Mouse (Mus musculus): ENCODE results near the gene Anxa4. TPM values are rescaled to one million over a fixed set of nuclear protein-coding genes. Genes with fewer than 3 reads are reported as not detected.

Gene Anxa4
- total and polyA plus RNA-seq, 2 experiments from 2014 or later: 23.7 to 26.1 TPM

- WGBS: 79% methylated on average over 3 of the region's 3 CpGs
- ATAC-seq (ENCODE audit: insufficient read depth, low read depth) (no peak), DNase-seq (ENCODE audit: low spot score) (no peak)
- H3K4me2 ChIP-seq (ENCODE audit: low read depth, low read length): no peak overlapping the region
- no peaks in the 10 kb centered on the region for H3K4me1 ChIP-seq (ENCODE audit: control insufficient read depth, insufficient read depth)
- no peaks in the 10 kb centered on the region for H3K9me3 ChIP-seq (replicated peaks; ENCODE audit: control insufficient read depth, low read length)
- H3K27ac ChIP-seq (ENCODE audit: low read depth): no peak overlapping the region
- H3K27me3 ChIP-seq (ENCODE audit: control insufficient read depth, insufficient read depth, low read length): no peaks in the 10 kb centered on the region
- H3K9ac ChIP-seq (replicated peaks; ENCODE audit: low read depth, low read length): no peak overlapping the region
- TF ChIP-seq EP300 (IDR thresholded peaks at IDR 0.05; ENCODE audit: low read depth): no peak
- no peak for TF ChIP-seq CTCF (IDR thresholded peaks at IDR 0.05; ENCODE audit: low read depth)
- H3K4me3 ChIP-seq (ENCODE audit: low read depth, low read length): no peak overlapping the region
- no peaks in the 10 kb centered on the region for H3K36me3 ChIP-seq (replicated peaks; ENCODE audit: control insufficient read depth, insufficient read depth, low read length)
Measured at GRCm38 (mm10) chr6:86784739-86785138, 8.6 kb downstream of the Anxa4 start.

- Histone ChIP-seq H3K4me3 (ENCODE audit: low read depth, low read length) (no peak overlapping the region), H3K9me3 (replicated peaks; ENCODE audit: control insufficient read depth, low read length) (no peaks in the 10 kb centered on the region), H3K27me3 (ENCODE audit: control insufficient read depth, insufficient read depth, low read length) (no peaks in the 10 kb centered on the region), H3K9ac (replicated peaks; ENCODE audit: low read depth, low read length) (no peak overlapping the region), H3K4me1 (ENCODE audit: control insufficient read depth, insufficient read depth) (no peaks in the 10 kb centered on the region), H3K36me3 (replicated peaks; ENCODE audit: control insufficient read depth, insufficient read depth, low read length) (no peaks in the 10 kb centered on the region), H3K4me2 (ENCODE audit: low read depth, low read length) (no peak overlapping the region), H3K27ac (ENCODE audit: low read depth) (no peak overlapping the region)
- DNase-seq (ENCODE audit: low spot score): no peak
- no peak for ATAC-seq (ENCODE audit: insufficient read depth, low read depth)
- WGBS: 93% methylated on average over 2 of the region's 3 CpGs
- TF ChIP-seq EP300 (IDR thresholded peaks at IDR 0.05; ENCODE audit: low read depth): no peak
- no peak for TF ChIP-seq CTCF (IDR thresholded peaks at IDR 0.05; ENCODE audit: low read depth)
Measured at GRCm38 (mm10) chr6:86782342-86782741, 11.0 kb downstream of the Anxa4 start.

- Histone ChIP-seq H3K27me3 (ENCODE audit: control insufficient read depth, insufficient read depth, low read length) (no peaks in the 10 kb centered on the region), H3K9me3 (replicated peaks; ENCODE audit: control insufficient read depth, low read length) (no peaks in the 10 kb centered on the region), H3K27ac (ENCODE audit: low read depth) (no peak overlapping the region), H3K4me1 (ENCODE audit: control insufficient read depth, insufficient read depth) (0 out of 2 replicates have a peak, but pooled peaks cover 4% of the 10 kb centered on the region), H3K9ac (replicated peaks; ENCODE audit: low read depth, low read length) (no peak overlapping the region), H3K4me2 (ENCODE audit: low read depth, low read length) (no peak overlapping the region), H3K36me3 (replicated peaks; ENCODE audit: control insufficient read depth, insufficient read depth, low read length) (no peaks in the 10 kb centered on the region), H3K4me3 (ENCODE audit: low read depth, low read length) (no peak overlapping the region)
- ATAC-seq (ENCODE audit: insufficient read depth, low read depth) (no peak), DNase-seq (ENCODE audit: low spot score) (no peak)
- no peak for TF ChIP-seq EP300 (IDR thresholded peaks at IDR 0.05; ENCODE audit: low read depth)
- no peak for TF ChIP-seq CTCF (IDR thresholded peaks at IDR 0.05; ENCODE audit: low read depth)
- WGBS: 33% methylated on average over 2 of the region's 2 CpGs
Measured at GRCm38 (mm10) chr6:86781361-86781957, 11.9 kb downstream of the Anxa4 start.

GRCm38 (mm10) chr6:86778910-86779594 lies 14.3 kb downstream of the Anxa4 start:
- Histone ChIP-seq H3K4me3 (ENCODE audit: low read depth, low read length) (no peak overlapping the region), H3K27me3 (ENCODE audit: control insufficient read depth, insufficient read depth, low read length) (no peaks in the 10 kb centered on the region), H3K4me1 (ENCODE audit: control insufficient read depth, insufficient read depth) (0 out of 2 replicates have a peak, but pooled peaks cover 7% of the 10 kb centered on the region), H3K9me3 (replicated peaks; ENCODE audit: control insufficient read depth, low read length) (no peaks in the 10 kb centered on the region), H3K4me2 (ENCODE audit: low read depth, low read length) (no peak overlapping the region), H3K27ac (ENCODE audit: low read depth) (no peak overlapping the region), H3K36me3 (replicated peaks; ENCODE audit: control insufficient read depth, insufficient read depth, low read length) (no peaks in the 10 kb centered on the region), H3K9ac (replicated peaks; ENCODE audit: low read depth, low read length) (no peak overlapping the region)
- TF ChIP-seq EP300 (IDR thresholded peaks at IDR 0.05; ENCODE audit: low read depth) (no peak), CTCF (IDR thresholded peaks at IDR 0.05; ENCODE audit: low read depth) (no peak)
- ATAC-seq (ENCODE audit: insufficient read depth, low read depth): no peak
- 89% methylated on average over 10 of the region's 10 CpGs for WGBS
- DNase-seq (ENCODE audit: low spot score): no peak

- no peak for TF ChIP-seq CTCF (IDR thresholded peaks at IDR 0.05; ENCODE audit: low read depth)
- TF ChIP-seq EP300 (IDR thresholded peaks at IDR 0.05; ENCODE audit: low read depth): no peak
- no peak overlapping the region for H3K9ac ChIP-seq (replicated peaks; ENCODE audit: low read depth, low read length)
- no peak overlapping the region for H3K4me2 ChIP-seq (ENCODE audit: low read depth, low read length)
- no peaks in the 10 kb centered on the region for H3K9me3 ChIP-seq (replicated peaks; ENCODE audit: control insufficient read depth, low read length)
- no peak overlapping the region for H3K4me3 ChIP-seq (ENCODE audit: low read depth, low read length)
- H3K27ac ChIP-seq (ENCODE audit: low read depth): peak overlapping the region; percentile 79
- no peak for ATAC-seq (ENCODE audit: insufficient read depth, low read depth)
- DNase-seq (ENCODE audit: low spot score): no peak
- 0 out of 2 replicates have a peak, but pooled peaks cover 7% of the 10 kb centered on the region for H3K4me1 ChIP-seq (ENCODE audit: control insufficient read depth, insufficient read depth)
- H3K36me3 ChIP-seq (replicated peaks; ENCODE audit: control insufficient read depth, insufficient read depth, low read length): no peaks in the 10 kb centered on the region
- no peaks in the 10 kb centered on the region for H3K27me3 ChIP-seq (ENCODE audit: control insufficient read depth, insufficient read depth, low read length)
- 82% methylated on average over 3 of the region's 3 CpGs for WGBS
Measured at GRCm38 (mm10) chr6:86777181-86777580, 16.2 kb downstream of the Anxa4 start.
